Mouse (Mus musculus): ENCODE measurements around the gene Rnf11.

Gene Rnf11

GRCm38 (mm10) chr4:109484621-109485020, at the start of gene Rnf11:
Rnf11 (minus strand) TSS chr4:109484728.
- DNase-seq (ENCODE audit: extremely low read depth, low read depth) = no peak

- DNase-seq (ENCODE audit: extremely low read depth, low read depth) = no peak
These were observed 46.6 kb upstream of the Rnf11 start, which contains the start of gene 4930522H14Rik for GRCm38 (mm10) chr4:109531111-109531510. 4930522H14Rik (minus strand) TSS chr4:109531297.

GRCm38 (mm10) chr4:109530245-109530816, 45.8 kb upstream of the Rnf11 start:
- no peak for DNase-seq (ENCODE audit: extremely low read depth, low read depth)

- DNase-seq (ENCODE audit: extremely low read depth, low read depth) = peak; percentile 63
These were observed 20.4 kb upstream of the Rnf11 start for GRCm38 (mm10) chr4:109504885-109505284.

- no peak for DNase-seq (ENCODE audit: extremely low read depth, low read depth)
These were observed 13.9 kb upstream of the Rnf11 start for GRCm38 (mm10) chr4:109498476-109498875.

GRCm38 (mm10) chr4:109493581-109493980, 9.1 kb upstream of the Rnf11 start:
- no peak for DNase-seq (ENCODE audit: extremely low read depth, low read depth)

GRCm38 (mm10) chr4:109488812-109489211, 4.3 kb upstream of the Rnf11 start:
- DNase-seq (ENCODE audit: extremely low read depth, low read depth) = no peak

GRCm38 (mm10) chr4:109482701-109483100, 1.8 kb downstream of the Rnf11 start:
- DNase-seq (ENCODE audit: extremely low read depth, low read depth) = no peak

- DNase-seq (ENCODE audit: extremely low read depth, low read depth) = no peak
These were observed 3.1 kb downstream of the Rnf11 start for GRCm38 (mm10) chr4:109481424-109481823.

GRCm38 (mm10) chr4:109477454-109477853, 7.1 kb downstream of the Rnf11 start:
- no peak for DNase-seq (ENCODE audit: extremely low read depth, low read depth)

GRCm38 (mm10) chr4:109476554-109477014, 7.9 kb downstream of the Rnf11 start:
- DNase-seq (ENCODE audit: extremely low read depth, low read depth) = peak; percentile 44

GRCm38 (mm10) chr4:109475577-109476553, 8.7 kb downstream of the Rnf11 start:
- no peak for DNase-seq (ENCODE audit: extremely low read depth, low read depth)

- no peak for DNase-seq (ENCODE audit: extremely low read depth, low read depth)
These were observed 9.4 kb downstream of the Rnf11 start for GRCm38 (mm10) chr4:109475078-109475477.

GRCm38 (mm10) chr4:109472566-109472965, 12.0 kb downstream of the Rnf11 start:
- no peak for DNase-seq (ENCODE audit: extremely low read depth, low read depth)

GRCm38 (mm10) chr4:109471606-109472005, 12.9 kb downstream of the Rnf11 start:
- DNase-seq (ENCODE audit: extremely low read depth, low read depth) = no peak

GRCm38 (mm10) chr4:109467687-109468086, 16.8 kb downstream of the Rnf11 start:
- DNase-seq (ENCODE audit: extremely low read depth, low read depth) = no peak

GRCm38 (mm10) chr4:109463892-109464291, 20.6 kb downstream of the Rnf11 start:
- no peak for DNase-seq (ENCODE audit: extremely low read depth, low read depth)

GRCm38 (mm10) chr4:109460421-109461179, 23.9 kb downstream of the Rnf11 start:
- DNase-seq (ENCODE audit: extremely low read depth, low read depth) = no peak

- DNase-seq (ENCODE audit: extremely low read depth, low read depth) = no peak
These were observed 27.7 kb downstream of the Rnf11 start for GRCm38 (mm10) chr4:109456821-109457220.

GRCm38 (mm10) chr4:109448531-109448930, 36.0 kb downstream of the Rnf11 start:
- peak; percentile 87 for DNase-seq (ENCODE audit: extremely low read depth, low read depth)

- DNase-seq (ENCODE audit: extremely low read depth, low read depth) = peak; percentile 71
These were observed 38.6 kb downstream of the Rnf11 start for GRCm38 (mm10) chr4:109445956-109446355.

- peak; percentile 98 for DNase-seq (ENCODE audit: extremely low read depth, low read depth)
These were observed 39.1 kb downstream of the Rnf11 start for GRCm38 (mm10) chr4:109445397-109445796.

Data from MEL-GATA-1-ER (cell line).